Mouse (Mus musculus) bone marrow macrophage, adult 2 months (primary cell): ENCODE measurements around the gene Chtf18.

Experiments
- CTCF ChIP-seq: IDR thresholded peaks from 2 replicates; pipeline ENCODE4 v1.5.1; 2012; ENCODE audit warnings: low read depth, mild to moderate bottlenecking, low read length, moderate library complexity
- POLR2A ChIP-seq: IDR thresholded peaks from 2 replicates; pipeline ENCODE4 v1.6.1; 2012; ENCODE audit warnings: mild to moderate bottlenecking, low read depth, low read length, borderline replicate concordance

GRCm38 (mm10) chr17:25738861-25739260 is 11.6 kb upstream of the Chtf18 start:
- TF ChIP-seq POLR2A (no peak), CTCF (no peak)
